ENCODE assay signal across 9 mouse cellular contexts in genomic region chr2:146168017-146168803, GRCm38 (mm10). TPM values are rescaled to one million over a fixed set of nuclear protein-coding genes. Genes with fewer than 3 reads are reported as not detected.
DNase-seq lines count a peak whose midpoint lies in the region; ATAC-seq lines count a peak whose summit lies in the region.
"Had no signal": no experiment of that assay in that cellular context is flagged by ENCODE, and none has a peak within 500 bp of the region (broad histone marks: within the 10 kb centered on the region; RNA-seq: fewer than 3 reads in every experiment).

No protein-coding gene starts in this region.

- no peaks in the 10 kb centered on the region for H3K4me1 ChIP-seq in heart, embryonic 15.5 days (replicated peaks)

- no peaks in the 10 kb centered on the region for H3K27me3 ChIP-seq in heart, embryonic 15.5 days

- H3K4me3 ChIP-seq in heart, embryonic 15.5 days: no peak overlapping the region

- peak; percentile 31; the same call in 1 of the 2 replicates for ATAC-seq in heart, embryonic 15.5 days (replicated peaks; ENCODE audit: insufficient number of reproducible peaks, insufficient read depth, low FRiP score, low read depth)
- no peak for ATAC-seq in activated CD4-positive, CD25-positive, alpha-beta regulatory T cell, adult 4 months

- WGBS in heart, embryonic 15.5 days: 48% methylated on average over 14 of the region's 14 CpGs

- no peaks in the 10 kb centered on the region for H3K36me3 ChIP-seq in heart, embryonic 15.5 days

- H3K9me3 ChIP-seq in heart, embryonic 15.5 days (replicated peaks): no peaks in the 10 kb centered on the region

- no peak overlapping the region for H3K9ac ChIP-seq in heart, embryonic 15.5 days

- no peak overlapping the region for H3K27ac ChIP-seq in heart, embryonic 15.5 days

- no peak overlapping the region for H3K4me2 ChIP-seq in heart, embryonic 15.5 days

- DNase-seq in adrenal gland, postnatal 14 days: peak; percentile 15
- DNase-seq in adrenal gland, postnatal 25 days: no peak
- DNase-seq in Muller cell, postnatal 12 days (ENCODE audit: inconsistent ontology term): peak; percentile 80
- DNase-seq in lung, postnatal 36 days: peak; percentile 57
- no peak for DNase-seq in spleen, adult 12 weeks (ENCODE audit: low spot score)
- DNase-seq in layer of hippocampus, postnatal 25 days (ENCODE audit: extremely low spot score in 1 of 2, low spot score in 1 of 2): no peak

RNA-seq across cellular contexts. Expression of gene Insm1, which starts 53.5 kb away (rescaled TPM):
- total RNA-seq in adrenal gland, postnatal 14 days (2021): 6.0 and 6.8 TPM in 2 replicates
- 5.8 and 7.5 TPM in 2 replicates for total RNA-seq in adrenal gland, postnatal 25 days (2021)
- not detected in 2 replicates for polyA plus RNA-seq in heart, embryonic 15.5 days (2015; fragmentation: Nextera tagmentation; extraction: Ambion mirVana)
- 1 to 10 TPM; 7.5 to 8.6 TPM for total RNA-seq in layer of hippocampus, postnatal 25 days (2021)
- polyA plus RNA-seq in activated CD4-positive, CD25-positive, alpha-beta regulatory T cell, adult 4 months (2017; shearing (Covaris generic)): not detected
- total RNA-seq: hematopoietic stem cell, adult 5-6 weeks had no signal

Comparison
In these comparisons a context has a peak if more than half of its experiments do, and no peak if none do; other contexts are left out.
1. DNase-seq: peak in adrenal gland, postnatal 14 days (single experiment), Muller cell, postnatal 12 days (single experiment) and lung, postnatal 36 days (single experiment); none in adrenal gland, postnatal 25 days (single experiment), spleen, adult 12 weeks (single experiment) and layer of hippocampus, postnatal 25 days (0 of 2).